Mouse (Mus musculus) stomach, postnatal 0 days (tissue): Measurements from ENCODE around the gene Tial1.

Source experiments
- CTCF ChIP-seq: IDR thresholded peaks from 2 replicates; pipeline ENCODE4 v1.5.1; 2016; ENCODE audit warnings: antibody characterized with exemption, low read depth, mild to moderate bottlenecking, moderate library complexity
- EP300 ChIP-seq: optimal IDR thresholded peaks from 2 replicates; pipeline ENCODE3; 2016; ENCODE audit warnings: antibody characterized with exemption

DNA sequence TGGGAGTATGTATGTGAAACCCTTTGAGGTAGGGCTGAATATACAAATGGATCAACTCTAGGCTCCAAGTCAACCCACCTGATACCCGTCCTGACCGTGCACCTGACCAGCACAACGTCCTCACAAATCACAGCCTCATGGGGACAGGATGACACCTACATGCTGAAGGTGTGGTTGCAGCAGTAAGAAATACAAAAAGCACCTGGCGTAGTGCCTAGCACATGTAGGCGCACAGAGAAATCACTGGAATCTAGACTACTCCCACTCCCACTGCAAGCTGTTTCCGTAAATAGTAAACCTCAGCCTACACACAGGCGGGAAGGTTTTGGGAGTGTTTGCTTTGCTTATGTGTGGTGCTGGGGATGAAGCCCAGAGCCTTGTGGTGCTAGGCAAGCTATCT, 39.8 kb downstream of the Tial1 start:
- no peak for TF ChIP-seq CTCF
- no peak for TF ChIP-seq EP300
